Mouse (Mus musculus) cerebellum, adult 2 months (tissue): ENCODE results near the gene Nr1h2.

Experiments
- CTCF ChIP-seq: fragments of 200-500 bp; IDR thresholded peaks from 2 replicates; pipeline ENCODE4 v1.5.1; 2011; ENCODE audit warnings: low read depth, mild to moderate bottlenecking, control low read depth, low read length, moderate library complexity, borderline replicate concordance; ENCODE audit not compliant: insufficient read depth
- POLR2A ChIP-seq: fragments of 200-500 bp; IDR thresholded peaks from 2 replicates; pipeline ENCODE4 v1.6.1; 2011; ENCODE audit warnings: low read length, control low read depth, borderline replicate concordance; ENCODE audit not compliant: insufficient read depth

- TF ChIP-seq CTCF (no peak), POLR2A (no peak)
These were observed 1.4 kb downstream of the Nr1h2 start for GRCm38 (mm10) chr7:44552141-44552908.
